Mouse (Mus musculus) liver, adult 2 months (tissue): ENCODE measurements around the gene Slc2a4. TPM values are rescaled to one million over a fixed set of nuclear protein-coding genes. Genes with fewer than 3 reads are reported as not detected.
A peak's percentile ranks its signal among the peaks of the same experiment; 100 is the strongest.

ENCODE experiments used
- DNase-seq: peaks from one replicate; pipeline ENCODE4 v3.0.0-alpha.2; 2011; ENCODE audit warnings: low read depth, low spot score; ENCODE audit errors: extremely low read depth
- H3K27ac ChIP-seq: fragments of 200-500 bp; replicated peaks from 2 replicates; pipeline ENCODE4 v1.5.1; 2012; ENCODE audit warnings: low read depth, mild to moderate bottlenecking, control low read depth, inconsistent platforms, low read length; ENCODE audit not compliant: insufficient read depth
- H3K27me3 ChIP-seq: fragments of 200-500 bp; 2 replicates; pipeline ENCODE4 v1.6.1; 2012; ENCODE audit warnings: mild to moderate bottlenecking, moderate library complexity, low read length, inconsistent platforms; ENCODE audit not compliant: control insufficient read depth, insufficient read depth
- H3K36me3 ChIP-seq: fragments of 200-500 bp; 2 replicates; pipeline ENCODE4 v1.6.1; 2012; ENCODE audit warnings: low read length, inconsistent platforms; ENCODE audit not compliant: control insufficient read depth, insufficient read depth
- H3K4me1 ChIP-seq: fragments of 200-500 bp; 2 replicates; pipeline ENCODE4 v1.6.1; 2011; ENCODE audit warnings: low read length; ENCODE audit not compliant: control insufficient read depth, insufficient read depth
- H3K4me3 ChIP-seq: fragments of 200-500 bp; 2 replicates; pipeline ENCODE4 v1.5.1; 2011; ENCODE audit warnings: low read depth, mild to moderate bottlenecking, control low read depth, low read length, moderate library complexity; ENCODE audit not compliant: insufficient read depth
- H3K79me2 ChIP-seq: fragments of 200-500 bp; 2 replicates; pipeline ENCODE4 v1.6.1; 2012; ENCODE audit warnings: inconsistent platforms, mild to moderate bottlenecking, low read length, moderate library complexity; ENCODE audit not compliant: control insufficient read depth, insufficient read depth
- H3K9ac ChIP-seq: fragments of 200-500 bp; 2 replicates; pipeline ENCODE4 v1.6.1; 2012; ENCODE audit warnings: low read depth, mild to moderate bottlenecking, control low read depth, inconsistent platforms, low read length
- CTCF ChIP-seq: fragments of 200-500 bp; IDR thresholded peaks from 2 replicates; pipeline ENCODE4 v1.5.1; 2011; ENCODE audit warnings: low read depth, low read length, control low read depth
- POLR2A ChIP-seq: fragments of 200-500 bp; IDR thresholded peaks from 2 replicates; pipeline ENCODE4 v1.6.1; 2011; ENCODE audit warnings: low read length, control low read depth; ENCODE audit not compliant: insufficient read depth; ENCODE audit errors: extremely low read depth
- WGBS: fragments of 180-500 bp; shearing (Covaris S2); methylation state at CpG from one replicate; pipeline ENCODE4 v1.1.7; 2018; 5-methylcytosine and 5-hydroxymethylcytosine counted together
- polyA plus RNA-seq: library from polyadenylated mRNA; depleted of rRNA; stranded (reverse); fragments of >200 nt; gene quantifications from 2 replicates; pipeline ENCODE4 v1.2.3, GENCODE M21; 2012
- total RNA-seq: library from RNA; depleted of rRNA; stranded (reverse); fragments of >200 nt; gene quantifications from 2 replicates; pipeline ENCODE4 v1.2.3, GENCODE M21; 2014

Slc2a4 gene
- total and polyA plus RNA-seq, 2 experiments = 0.39 to 0.83 TPM

- H3K4me1 ChIP-seq = 0 out of 2 replicates have a peak, but pooled peaks cover 3% of the 10 kb centered on the region
- peaks cover 13% of the 10 kb centered on the region; the same call in 1 of the 2 replicates for H3K36me3 ChIP-seq
- H3K27me3 ChIP-seq = peaks cover 12% of the 10 kb centered on the region
- no peaks in the 10 kb centered on the region for H3K79me2 ChIP-seq
- H3K4me3 ChIP-seq = no peak overlapping the region
- no peak overlapping the region for H3K9ac ChIP-seq
- DNase-seq = no peak
- 55% methylated on average over 4 of the region's 4 CpGs for WGBS
- TF ChIP-seq CTCF (no peak), POLR2A (no peak)
- no peak overlapping the region for H3K27ac ChIP-seq
Observed at GRCm38 (mm10) chr11:69968793-69969192, 20.8 kb upstream of the Slc2a4 start.

GRCm38 (mm10) chr11:69966860-69967517 lies 19.0 kb upstream of the Slc2a4 start:
- 0 out of 2 replicates have a peak, but pooled peaks cover 3% of the 10 kb centered on the region for H3K4me1 ChIP-seq
- H3K36me3 ChIP-seq = peaks cover 5% of the 10 kb centered on the region; the same call in 1 of the 2 replicates
- no peak for DNase-seq
- no peaks in the 10 kb centered on the region for H3K79me2 ChIP-seq
- H3K27ac ChIP-seq = no peak overlapping the region
- no peak for TF ChIP-seq CTCF
- no peak for TF ChIP-seq POLR2A
- no peak overlapping the region for H3K9ac ChIP-seq
- H3K4me3 ChIP-seq = peak overlapping the region; percentile 29; the same call in 1 of the 2 replicates
- H3K27me3 ChIP-seq = peaks cover 12% of the 10 kb centered on the region
- WGBS = 43% methylated on average over 17 of the region's 17 CpGs

- H3K9ac ChIP-seq = no peak overlapping the region
- WGBS = 5% methylated on average over 59 of the region's 59 CpGs
- H3K4me3 ChIP-seq = peak overlapping the region; percentile 29; the same call in 1 of the 2 replicates
- TF ChIP-seq POLR2A (no peak), CTCF (no peak)
- H3K27me3 ChIP-seq = peaks cover 12% of the 10 kb centered on the region
- peaks cover 2% of the 10 kb centered on the region; the same call in 1 of the 2 replicates for H3K36me3 ChIP-seq
- DNase-seq = no peak
- H3K4me1 ChIP-seq = 0 out of 2 replicates have a peak, but pooled peaks cover 3% of the 10 kb centered on the region
- no peak overlapping the region for H3K27ac ChIP-seq
- H3K79me2 ChIP-seq = no peaks in the 10 kb centered on the region
Observed at GRCm38 (mm10) chr11:69966006-69966859, 18.2 kb upstream of the Slc2a4 start.

- no peak overlapping the region for H3K27ac ChIP-seq
- WGBS = 7% methylated on average over 49 of the region's 49 CpGs
- no peak for DNase-seq
- TF ChIP-seq POLR2A (no peak), CTCF (no peak)
- no peaks in the 10 kb centered on the region for H3K79me2 ChIP-seq
- peaks cover 12% of the 10 kb centered on the region for H3K27me3 ChIP-seq
- H3K36me3 ChIP-seq = 0 out of 2 replicates have a peak, but pooled peaks cover 2% of the 10 kb centered on the region
- H3K9ac ChIP-seq = no peak overlapping the region
- H3K4me1 ChIP-seq = 0 out of 2 replicates have a peak, but pooled peaks cover 3% of the 10 kb centered on the region
- H3K4me3 ChIP-seq = peak overlapping the region; percentile 29; the same call in 1 of the 2 replicates
Observed at GRCm38 (mm10) chr11:69965271-69966005, 17.4 kb upstream of the Slc2a4 start.

GRCm38 (mm10) chr11:69964650-69965270 lies 16.8 kb upstream of the Slc2a4 start, which contains the start of gene Cldn7:
TSS of gene Cldn7 (plus strand) at chr11:69964779.
- H3K79me2 ChIP-seq = no peaks in the 10 kb centered on the region
- 0 out of 2 replicates have a peak, but pooled peaks cover 2% of the 10 kb centered on the region for H3K36me3 ChIP-seq
- H3K27me3 ChIP-seq = peaks cover 12% of the 10 kb centered on the region
- H3K4me3 ChIP-seq = peak within 1 kb of the TSS; percentile 12; the same call in 1 of the 2 replicates
- no peak within 1 kb of the TSS for H3K9ac ChIP-seq
- H3K27ac ChIP-seq = no peak within 1 kb of the TSS
- 33% methylated on average over 24 of the region's 24 CpGs for WGBS
- DNase-seq = no peak
- H3K4me1 ChIP-seq = 0 out of 2 replicates have a peak, but pooled peaks cover 3% of the 10 kb centered on the region
- no peak for TF ChIP-seq CTCF
- no peak for TF ChIP-seq POLR2A
